ENCODE assay signal across 10 mouse cellular contexts in the genomic region with DNA sequence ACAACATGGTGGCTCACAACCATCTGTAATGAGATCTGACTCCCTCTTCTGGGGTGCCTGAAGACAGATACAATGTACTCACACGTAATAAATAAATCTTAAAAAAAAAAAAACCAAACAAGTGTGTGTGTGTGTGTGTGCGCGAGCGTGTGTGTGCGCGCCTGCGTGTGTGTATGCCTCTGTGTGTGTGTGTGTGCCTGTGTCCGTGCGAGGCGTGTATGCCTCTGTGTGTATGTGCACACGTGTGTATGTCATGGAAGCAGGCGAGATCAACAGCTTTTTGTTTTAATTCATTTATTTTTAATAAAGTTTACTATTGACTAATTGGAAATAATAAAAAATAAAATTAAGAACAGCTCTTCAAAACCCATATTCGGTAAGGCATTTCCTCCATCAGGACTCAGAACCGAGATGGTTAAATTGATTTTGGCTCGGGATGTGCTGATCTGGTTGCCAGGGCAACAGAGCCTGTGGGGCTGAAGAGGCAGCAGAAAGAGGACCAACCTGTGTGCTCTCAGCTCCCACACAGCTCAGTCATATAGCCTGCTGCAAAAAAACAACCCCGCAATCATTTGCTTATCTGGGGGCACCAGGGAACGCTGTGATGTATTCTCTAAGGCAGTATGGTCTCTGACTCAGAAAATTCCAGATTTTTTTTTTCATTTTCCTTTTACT. TPM values are rescaled to one million over a fixed set of nuclear protein-coding genes. Genes with fewer than 3 reads are reported as not detected.
DNase-seq lines count a peak whose midpoint lies in the region; ATAC-seq lines count a peak whose summit lies in the region.
"Had no signal": no experiment of that assay in that cellular context is flagged by ENCODE, and none has a peak within 500 bp of the region (broad histone marks: within the 10 kb centered on the region; RNA-seq: fewer than 3 reads in every experiment).

No protein-coding gene starts in this region.

- H3K4me2 ChIP-seq in forebrain, embryonic 15.5 days (replicated peaks), result peak overlapping the region; percentile 33
- H3K4me2 ChIP-seq in liver, embryonic 11.5 days, result no peak overlapping the region
- H3K4me2 ChIP-seq: liver, embryonic 13.5 days had no signal

- peak; percentile 53 for ATAC-seq in frontal cortex, adult (ENCODE audit: low TSS enrichment)
- peak; percentile 87 for ATAC-seq in forebrain, embryonic 15.5 days (replicated peaks)
- no peak for ATAC-seq in liver, embryonic 11.5 days (replicated peaks; ENCODE audit: low FRiP score)

- H3K4me1 ChIP-seq in forebrain, embryonic 15.5 days, result peaks cover 56% of the 10 kb centered on the region
- peaks cover 31% of the 10 kb centered on the region for H3K4me1 ChIP-seq in midbrain, embryonic 10.5 days
- H3K4me1 ChIP-seq in liver, embryonic 11.5 days (replicated peaks; ENCODE audit: control insufficient read depth, insufficient read depth, low read length), result no peaks in the 10 kb centered on the region
- H3K4me1 ChIP-seq: liver, embryonic 13.5 days had no signal

- DNase-seq in frontal cortex, postnatal 14 days (ENCODE audit: low spot score in 2 of 2), result no peak
- DNase-seq in brain, adult 2 months (ENCODE audit: low read depth, low spot score), result peak; percentile 94
- peak; percentile 47 for DNase-seq in midbrain, embryonic 10.5 days (ENCODE audit: low spot score)
- no peak for DNase-seq in heart, adult 11 months
- no peak for DNase-seq in thymus, postnatal 36 days
- DNase-seq in liver, embryonic 11.5 days (ENCODE audit: low spot score), result no peak
- DNase-seq: heart, postnatal 14 days; liver, embryonic 13.5 days had no signal

- no peak overlapping the region for H3K4me3 ChIP-seq in forebrain, embryonic 15.5 days
- 0 out of 2 replicates have a peak overlapping the region, but pooled peaks have one; percentile 7 for H3K4me3 ChIP-seq in midbrain, embryonic 10.5 days
- H3K4me3 ChIP-seq in liver, embryonic 11.5 days (ENCODE audit: low read depth, low read length), result no peak overlapping the region
- H3K4me3 ChIP-seq: liver, embryonic 13.5 days had no signal

- no peaks in the 10 kb centered on the region for H3K27me3 ChIP-seq in forebrain, embryonic 15.5 days
- H3K27me3 ChIP-seq in midbrain, embryonic 10.5 days (ENCODE audit: low read depth, poor library complexity, severe bottlenecking), result peaks cover 15% of the 10 kb centered on the region; the same call in 1 of the 2 replicates
- 0 out of 2 replicates have a peak, but pooled peaks cover 2% of the 10 kb centered on the region for H3K27me3 ChIP-seq in liver, embryonic 11.5 days (replicated peaks; ENCODE audit: control insufficient read depth, insufficient read depth, low read length)

- 57% methylated on average over 17 of the region's 17 CpGs for WGBS in forebrain, embryonic 15.5 days
- WGBS in midbrain, embryonic 10.5 days, result 73% methylated on average over 17 of the region's 17 CpGs
- 73% methylated on average over 17 of the region's 17 CpGs for WGBS in liver, embryonic 11.5 days

- peak overlapping the region; percentile 88 for H3K27ac ChIP-seq in forebrain, embryonic 15.5 days (replicated peaks)
- H3K27ac ChIP-seq in midbrain, embryonic 10.5 days (replicated peaks), result 0 out of 2 replicates have a peak overlapping the region, but pooled peaks have one; percentile 38
- H3K27ac ChIP-seq in liver, embryonic 11.5 days (ENCODE audit: low read depth, low read length), result no peak overlapping the region
- H3K27ac ChIP-seq: liver, embryonic 13.5 days had no signal

- no peak overlapping the region for H3K9ac ChIP-seq in forebrain, embryonic 15.5 days (replicated peaks)
- no peak overlapping the region for H3K9ac ChIP-seq in liver, embryonic 11.5 days (ENCODE audit: low read depth, low read length)
- H3K9ac ChIP-seq: liver, embryonic 13.5 days had no signal

- no peaks in the 10 kb centered on the region for H3K36me3 ChIP-seq in forebrain, embryonic 15.5 days
- H3K36me3 ChIP-seq in midbrain, embryonic 10.5 days, result no peaks in the 10 kb centered on the region
- no peaks in the 10 kb centered on the region for H3K36me3 ChIP-seq in liver, embryonic 11.5 days (ENCODE audit: control insufficient read depth, insufficient read depth, low read length)
- H3K36me3 ChIP-seq: liver, embryonic 13.5 days had no signal

- no peaks in the 10 kb centered on the region for H3K9me3 ChIP-seq in forebrain, embryonic 15.5 days
- no peaks in the 10 kb centered on the region for H3K9me3 ChIP-seq in midbrain, embryonic 10.5 days (replicated peaks)
- no peaks in the 10 kb centered on the region for H3K9me3 ChIP-seq in liver, embryonic 11.5 days (ENCODE audit: control insufficient read depth, low read length)
- H3K9me3 ChIP-seq: liver, embryonic 13.5 days had no signal

RNA-seq across cellular contexts. Expression of gene Pnmal2, which starts 6.2 kb away (rescaled TPM):
- 87.4 and 102 TPM in 2 replicates for polyA plus RNA-seq in forebrain, embryonic 15.5 days (2015; fragmentation: Nextera tagmentation; extraction: Ambion mirVana)
- polyA plus RNA-seq in midbrain, embryonic 10.5 days (2016; fragmentation: Nextera tagmentation; extraction: Ambion mirVana), result 4.1 and 11.7 TPM in 2 replicates
- 0.58 and 0.80 TPM in 2 replicates for polyA plus RNA-seq in liver, embryonic 11.5 days (2014; fragmentation: Nextera tagmentation; extraction: Ambion mirVana)

RNA-seq across cellular contexts. Expression of gene Calm3, which starts 14.3 kb away (rescaled TPM):
- polyA plus RNA-seq in forebrain, embryonic 15.5 days (2015; fragmentation: Nextera tagmentation; extraction: Ambion mirVana), result 291 and 305 TPM in 2 replicates
- polyA plus RNA-seq in midbrain, embryonic 10.5 days (2016; fragmentation: Nextera tagmentation; extraction: Ambion mirVana), result 174 and 180 TPM in 2 replicates
- polyA plus RNA-seq in liver, embryonic 11.5 days (2014; fragmentation: Nextera tagmentation; extraction: Ambion mirVana), result 147 and 169 TPM in 2 replicates

RNA-seq across cellular contexts. Expression of gene Pnmal1, which starts 21.2 kb away (rescaled TPM):
- 47.9 and 53.1 TPM in 2 replicates for polyA plus RNA-seq in forebrain, embryonic 15.5 days (2015; fragmentation: Nextera tagmentation; extraction: Ambion mirVana)
- 9.8 and 17.4 TPM in 2 replicates for polyA plus RNA-seq in midbrain, embryonic 10.5 days (2016; fragmentation: Nextera tagmentation; extraction: Ambion mirVana)
- polyA plus RNA-seq in liver, embryonic 11.5 days (2014; fragmentation: Nextera tagmentation; extraction: Ambion mirVana), result 0.18 and 0.52 TPM in 2 replicates

RNA-seq across cellular contexts. Expression of gene Ptgir, which starts 32.0 kb away (rescaled TPM):
- 0.13 and 0.29 TPM in 2 replicates for polyA plus RNA-seq in forebrain, embryonic 15.5 days (2015; fragmentation: Nextera tagmentation; extraction: Ambion mirVana)
- polyA plus RNA-seq in midbrain, embryonic 10.5 days (2016; fragmentation: Nextera tagmentation; extraction: Ambion mirVana), result 0.17 and 0.56 TPM in 2 replicates
- polyA plus RNA-seq in liver, embryonic 11.5 days (2014; fragmentation: Nextera tagmentation; extraction: Ambion mirVana), result 1.2 and 1.3 TPM in 2 replicates

RNA-seq across cellular contexts. Expression of gene Gm42372, which starts 44.6 kb away (rescaled TPM):
- 3.7 and 4.3 TPM in 2 replicates for polyA plus RNA-seq in forebrain, embryonic 15.5 days (2015; fragmentation: Nextera tagmentation; extraction: Ambion mirVana)
- polyA plus RNA-seq in midbrain, embryonic 10.5 days (2016; fragmentation: Nextera tagmentation; extraction: Ambion mirVana), result 1.3 TPM in 2 replicates
- 0.15 and 0.16 TPM in 2 replicates for polyA plus RNA-seq in liver, embryonic 11.5 days (2014; fragmentation: Nextera tagmentation; extraction: Ambion mirVana)

Comparison
In these comparisons a context has a peak if more than half of its experiments do, and no peak if none do; other contexts are left out.
1. DNase-seq: peak in brain, adult 2 months (single experiment) and midbrain, embryonic 10.5 days (single experiment); none in frontal cortex, postnatal 14 days (0 of 2), heart, adult 11 months (single experiment), thymus, postnatal 36 days (0 of 2) and liver, embryonic 11.5 days (single experiment).